Mouse (Mus musculus) thymus, adult 2 months (tissue): ENCODE measurements at regions not wholly inside any gene's neighbourhood (a gene's known extent, or its start where the extent isn't known, plus 50 kb on each side); places are given as distances from the start of the nearest gene placed in this dataset.

ENCODE experiments used
- CTCF ChIP-seq: fragments of 200-500 bp; IDR thresholded peaks from 2 replicates; pipeline ENCODE4 v1.5.1; 2012; ENCODE audit warnings: mild to moderate bottlenecking, control low read depth, low read length, moderate library complexity, borderline replicate concordance; ENCODE audit not compliant: control insufficient read depth, poor library complexity, insufficient read depth; ENCODE audit errors: extremely low read depth
- POLR2A ChIP-seq: fragments of 200-500 bp; IDR thresholded peaks from 2 replicates; pipeline ENCODE4 v1.6.1; 2012; ENCODE audit warnings: mild to moderate bottlenecking, low read length, control low read depth, moderate library complexity; ENCODE audit not compliant: control insufficient read depth, poor library complexity, insufficient read depth; ENCODE audit errors: extremely low read depth

DNA sequence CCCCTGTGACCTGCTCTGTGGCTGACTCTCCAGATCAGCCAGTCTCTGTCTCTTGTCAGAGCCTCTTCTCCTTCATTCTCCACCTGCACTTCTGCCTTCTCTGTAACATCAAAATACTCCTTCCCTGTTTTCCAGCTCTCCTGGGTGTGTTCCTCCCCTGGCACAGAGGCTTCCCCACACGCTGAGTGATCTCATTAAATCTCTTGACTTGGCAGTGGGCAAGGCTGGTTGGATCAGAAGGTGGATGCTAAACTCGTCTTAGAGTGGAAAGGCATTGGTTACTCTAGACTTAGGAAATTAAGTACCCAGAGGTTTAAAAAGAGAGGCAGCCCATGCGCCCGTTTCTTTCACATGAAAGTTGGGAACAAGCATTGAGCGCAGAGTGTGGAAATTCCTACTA is 78.3 kb upstream of the Gm10234 start:
- TF ChIP-seq POLR2A (no peak), CTCF (no peak)
